Mouse (Mus musculus): ENCODE data around the gene Ankub1.

- TF ChIP-seq POLR2A (IDR thresholded peaks at IDR 0.05; ENCODE audit: low read depth, low read length), result no peak
- TF ChIP-seq CTCF (conservative IDR thresholded peaks at IDR 0.05; ENCODE audit: insufficient read depth, insufficient read length, low read depth, low read length), result no peak
Observed at GRCm38 (mm10) chr3:57658608-57659007, 34.0 kb downstream of the Ankub1 start.

Measured in kidney, adult 2 months (tissue).